Mouse (Mus musculus) v-Abl transformed pro-B cells (cell line): ENCODE data around the gene Adamts14.

Experiments
- in situ Hi-C, 2 experiments: fragments of 400-800 bp; cut with MboI; formaldehyde crosslinking; loops; one replicate each; pipeline ENCODE4 v1.15.1; 2025; ENCODE audit not compliant: unreplicated experiment in 2 of 2

The Adamts14 gene

GRCm38 (mm10) chr10:61273081-61273843 is at the start of gene Adamts14:
Gene Adamts14 (minus strand): TSS chr10:61273438.
- in situ Hi-C loops, result no loop called here

- in situ Hi-C loops, result loop anchor here in 1 of 2 experiments (25.0 kb wide), 1 partner anchor 256 kb away; no protein-coding TSS in a partner anchor
Observed at GRCm38 (mm10) chr10:61318527-61318926, 45.3 kb upstream of the Adamts14 start.

GRCm38 (mm10) chr10:61315324-61315880 is 42.2 kb upstream of the Adamts14 start:
- in situ Hi-C loops, result loop anchor here in 1 of 2 experiments (25.0 kb wide), 1 partner anchor 253 kb away; no protein-coding TSS in a partner anchor

- in situ Hi-C loops, result loop anchor here in 1 of 2 experiments (25.0 kb wide), 1 partner anchor 251 kb away; no protein-coding TSS in a partner anchor
Observed at GRCm38 (mm10) chr10:61313750-61314149, 40.5 kb upstream of the Adamts14 start.

GRCm38 (mm10) chr10:61312754-61313153 is 39.5 kb upstream of the Adamts14 start:
- in situ Hi-C loops, result loop anchor here in 1 of 2 experiments (25.0 kb wide), 1 partner anchor 250 kb away; no protein-coding TSS in a partner anchor

GRCm38 (mm10) chr10:61312159-61312558 is 38.9 kb upstream of the Adamts14 start:
- in situ Hi-C loops, result loop anchor here in 1 of 2 experiments (25.0 kb wide), 1 partner anchor 250 kb away; no protein-coding TSS in a partner anchor

GRCm38 (mm10) chr10:61308706-61309320 is 35.6 kb upstream of the Adamts14 start:
- in situ Hi-C loops, result loop anchor here in 1 of 2 experiments (25.0 kb wide), 1 partner anchor 247 kb away; no protein-coding TSS in a partner anchor

GRCm38 (mm10) chr10:61305928-61306590 is 32.8 kb upstream of the Adamts14 start:
- in situ Hi-C loops, result loop anchor here in 1 of 2 experiments (25.0 kb wide), 1 partner anchor 244 kb away; no protein-coding TSS in a partner anchor

- in situ Hi-C loops, result loop anchor here in 1 of 2 experiments (25.0 kb wide), 1 partner anchor 242 kb away; no protein-coding TSS in a partner anchor
Observed at GRCm38 (mm10) chr10:61304046-61304445, 30.8 kb upstream of the Adamts14 start.

GRCm38 (mm10) chr10:61300996-61301395 is 27.8 kb upstream of the Adamts14 start:
- in situ Hi-C loops, result loop anchor here in 1 of 2 experiments (25.0 kb wide), 1 partner anchor 239 kb away; no protein-coding TSS in a partner anchor

- in situ Hi-C loops, result no loop called here
Observed at GRCm38 (mm10) chr10:61297477-61297876, 24.2 kb upstream of the Adamts14 start, which contains the start of gene Prf1. Gene Prf1 (plus strand): TSS chr10:61297833.

GRCm38 (mm10) chr10:61296713-61297445 is 23.6 kb upstream of the Adamts14 start:
- in situ Hi-C loops, result no loop called here

- in situ Hi-C loops, result no loop called here
Observed at GRCm38 (mm10) chr10:61294242-61294641, 21.0 kb upstream of the Adamts14 start.

- in situ Hi-C loops, result no loop called here
Observed at GRCm38 (mm10) chr10:61290479-61290878, 17.2 kb upstream of the Adamts14 start.

GRCm38 (mm10) chr10:61290016-61290415 is 16.8 kb upstream of the Adamts14 start:
- in situ Hi-C loops, result no loop called here

GRCm38 (mm10) chr10:61286246-61286645 is 13.0 kb upstream of the Adamts14 start:
- in situ Hi-C loops, result no loop called here

- in situ Hi-C loops, result no loop called here
Observed at GRCm38 (mm10) chr10:61285271-61285670, 12.0 kb upstream of the Adamts14 start.

- in situ Hi-C loops, result no loop called here
Observed at GRCm38 (mm10) chr10:61284309-61284708, 11.1 kb upstream of the Adamts14 start.

GRCm38 (mm10) chr10:61281115-61281514 is 7.9 kb upstream of the Adamts14 start:
- in situ Hi-C loops, result no loop called here
